Mouse (Mus musculus) 3134 (cell line): Measurements from ENCODE around the gene Card6.

Source experiments
- DNase-seq: peaks from one replicate; pipeline ENCODE4 v3.0.0-alpha.2; 2011; ENCODE audit warnings: low spot score; ENCODE audit not compliant: insufficient read length; ENCODE audit errors: extremely low read depth

The Card6 gene

DNA sequence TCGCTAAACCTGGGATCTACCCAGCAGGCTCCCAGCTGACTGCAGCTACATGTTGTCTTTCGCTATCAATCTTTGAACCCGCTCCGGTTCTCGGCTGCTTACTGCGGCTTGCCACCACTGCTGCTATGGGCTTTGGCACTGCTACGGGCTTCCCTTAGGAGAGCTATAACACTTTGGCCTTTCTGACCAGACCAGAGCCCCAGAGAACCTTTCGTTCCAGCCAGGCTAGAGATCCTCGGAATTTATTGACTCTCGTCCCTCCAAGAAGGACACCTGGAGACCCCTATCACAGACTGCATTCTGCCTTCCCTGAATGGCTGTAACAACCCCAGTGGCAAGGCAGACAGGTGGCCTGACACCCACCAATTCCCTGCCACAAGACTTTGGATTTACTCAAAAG, 18.2 kb downstream of the Card6 start:
- no peak for DNase-seq

DNA sequence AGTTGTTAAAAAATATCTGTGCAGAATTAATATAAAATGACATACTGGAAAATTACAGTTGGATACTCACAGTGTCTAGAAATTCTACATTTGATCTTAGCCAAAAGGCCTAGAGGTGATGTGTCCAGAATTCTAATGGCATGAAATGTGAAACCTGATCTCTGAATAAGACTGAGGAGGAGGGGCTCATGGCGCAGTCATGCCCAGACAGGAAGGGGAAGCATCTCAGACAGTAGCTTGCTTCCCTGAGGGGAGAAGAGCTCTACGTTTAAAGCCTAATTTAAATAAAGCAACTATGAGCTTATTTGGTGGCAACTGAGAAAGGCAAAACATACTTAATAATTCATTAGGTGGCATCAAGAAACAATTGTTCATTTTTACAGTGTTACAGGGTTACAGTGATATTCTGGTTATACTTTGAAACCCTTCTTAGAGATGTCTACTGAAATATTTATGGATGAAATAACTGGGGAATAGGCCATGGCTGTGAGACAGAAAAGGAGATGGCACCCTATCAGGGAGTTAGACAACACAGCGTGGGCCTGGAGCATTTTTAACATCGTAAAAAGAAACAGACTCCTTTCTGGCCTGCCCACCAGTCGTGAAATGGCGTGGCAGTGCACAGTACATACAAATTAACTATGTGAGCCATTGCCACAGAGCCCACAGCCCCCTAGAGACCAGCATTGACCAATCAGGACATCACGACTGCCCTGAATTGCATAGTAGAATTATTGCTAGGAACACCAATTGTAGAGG, 19.3 kb downstream of the Card6 start:
- no peak for DNase-seq

DNA sequence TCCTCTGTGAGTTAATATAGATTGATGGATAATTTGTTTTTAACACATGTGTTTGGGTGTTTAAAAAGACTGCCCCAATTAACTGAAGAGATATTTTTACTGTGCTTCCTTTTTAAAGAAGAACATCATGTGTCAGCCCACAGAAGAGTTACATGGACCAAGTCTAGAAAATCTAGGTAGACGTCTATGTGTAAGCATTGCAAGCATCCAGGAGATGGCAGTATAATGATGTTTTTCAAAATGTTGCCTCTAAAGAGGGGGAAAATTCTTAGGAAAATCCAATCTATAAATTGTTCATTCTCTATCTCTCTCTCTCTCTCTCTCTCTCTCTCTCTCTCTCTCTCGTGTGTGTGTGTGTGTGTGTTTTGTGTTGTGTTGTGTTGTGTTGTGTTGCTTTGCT, 22.2 kb downstream of the Card6 start:
- DNase-seq = no peak

DNA sequence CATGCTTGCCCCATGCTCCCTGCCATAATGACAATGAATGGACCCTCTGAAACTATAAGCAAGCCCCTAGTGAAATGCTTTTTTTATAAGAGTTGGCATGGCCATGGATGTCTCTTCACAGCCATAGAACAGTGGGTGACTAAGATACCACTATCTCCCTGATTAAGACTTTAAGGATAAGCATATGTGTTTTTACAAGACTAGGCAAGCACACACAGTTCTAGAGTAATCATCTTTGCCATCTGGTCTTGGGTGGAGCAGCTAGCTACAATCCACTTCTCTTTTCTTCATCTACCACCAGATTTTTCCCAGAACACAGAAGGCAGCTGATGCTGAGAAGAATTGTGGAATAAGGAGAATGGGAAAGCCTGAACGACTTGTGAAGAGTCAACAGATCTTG, 27.1 kb downstream of the Card6 start:
- DNase-seq = no peak

DNA sequence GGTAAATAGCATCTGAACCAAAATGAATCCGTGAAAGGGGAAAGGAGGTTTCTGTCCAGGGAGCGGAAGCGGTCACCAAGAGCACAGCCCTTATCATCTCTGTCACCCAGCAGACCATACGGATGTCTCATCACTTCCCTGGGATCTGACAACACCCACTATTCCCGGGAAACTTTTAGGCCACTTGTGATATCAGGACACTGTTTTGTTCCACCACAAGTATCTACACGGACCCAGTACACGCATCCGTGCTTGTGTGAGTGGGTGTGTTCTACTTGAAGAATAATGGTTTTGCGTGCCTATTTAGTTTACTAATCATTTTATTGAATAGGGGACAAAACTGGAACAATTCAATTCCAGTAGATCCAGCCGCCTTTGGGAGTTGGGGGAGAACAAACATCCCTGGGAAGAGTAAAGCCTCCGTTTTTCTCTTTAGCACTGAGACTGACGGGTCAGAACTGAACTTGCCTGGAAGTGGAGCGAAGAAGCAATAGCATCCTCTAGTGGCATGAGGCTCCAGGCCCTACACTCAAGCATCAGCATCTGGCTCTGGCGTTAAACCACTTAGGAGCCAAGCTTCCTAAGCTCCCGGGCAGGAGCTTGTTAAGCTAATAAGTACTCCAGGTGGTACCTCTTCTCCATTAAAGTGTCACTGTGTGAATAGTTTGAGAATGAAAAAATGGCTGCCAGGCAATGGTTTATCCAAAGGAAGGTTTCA, 39.4 kb downstream of the Card6 start:
- no peak for DNase-seq

DNA sequence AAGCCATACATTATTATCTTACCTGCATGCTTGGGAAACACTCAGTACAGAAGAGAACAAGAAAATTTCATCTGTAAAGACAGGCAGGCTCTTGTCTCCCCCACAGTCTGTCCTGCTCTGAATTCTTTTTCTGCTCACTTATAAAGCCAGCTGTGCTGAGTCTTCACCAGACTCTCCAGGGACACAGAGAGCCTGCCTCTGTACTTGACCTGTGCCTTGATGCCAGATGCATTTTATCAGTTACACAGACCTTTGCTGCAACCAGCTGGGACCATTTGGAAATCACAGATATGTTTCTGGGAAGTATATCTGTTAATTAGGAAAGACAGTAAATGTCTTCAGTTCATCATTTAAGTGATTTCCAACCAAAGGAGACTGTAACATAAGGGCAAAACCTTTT, 44.7 kb downstream of the Card6 start, which contains the start of gene C7:
C7 (minus strand) TSS at position 106 of the 400 bp plus-strand sequence.
- no peak for DNase-seq
